ENCODE assay signal across 12 mouse cellular contexts in the genomic region with DNA sequence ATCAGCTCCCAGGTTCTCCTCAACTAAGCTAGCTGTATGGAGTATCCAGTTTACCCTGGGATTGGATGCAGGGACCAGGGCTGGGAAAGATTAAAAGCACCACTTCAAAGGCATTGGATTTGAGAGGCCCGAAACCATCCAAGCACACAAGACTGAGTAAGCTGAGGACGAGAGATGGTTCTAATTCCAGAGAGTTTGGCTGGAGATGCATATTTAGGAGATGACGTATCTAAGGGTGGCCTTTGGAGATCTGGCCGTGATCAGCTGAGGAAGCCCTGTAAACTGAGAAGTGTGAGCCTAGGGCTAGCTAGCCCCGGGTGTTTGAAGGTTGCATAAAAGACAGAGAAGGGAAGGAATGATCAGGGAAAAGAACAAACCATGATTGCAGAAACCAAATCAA.
"Had no signal": no experiment of that assay in that cellular context is flagged by ENCODE, and none has a peak within 500 bp of the region (broad histone marks: within the 10 kb centered on the region; RNA-seq: fewer than 3 reads in every experiment).

No protein-coding gene starts in this region.

- H3K4me2 ChIP-seq: midbrain, embryonic 12.5 days; neural tube, embryonic 13.5 days had no signal

- H3K9ac ChIP-seq: liver, embryonic 14.5 days; midbrain, embryonic 12.5 days; neural tube, embryonic 13.5 days had no signal

- H3K27ac ChIP-seq: liver, embryonic 14.5 days; midbrain, embryonic 12.5 days; neural tube, embryonic 13.5 days; stomach, postnatal 0 days had no signal

- DNase-seq: kidney, adult 11 months; kidney, adult 9 months; kidney, postnatal 14 days; lung, adult 18-20 months; right cerebral cortex, postnatal 14 days; thymus, adult 18-20 months; thymus, postnatal 14 days had no signal

- H3K4me3 ChIP-seq: midbrain, embryonic 12.5 days; neural tube, embryonic 13.5 days had no signal

- H3K27me3 ChIP-seq: midbrain, embryonic 12.5 days; neural tube, embryonic 13.5 days had no signal

- H3K9me3 ChIP-seq: midbrain, embryonic 12.5 days; neural tube, embryonic 13.5 days had no signal

- ATAC-seq: midbrain, embryonic 16.5 days had no signal

- H3K4me1 ChIP-seq: midbrain, embryonic 12.5 days; neural tube, embryonic 13.5 days had no signal

- H3K36me3 ChIP-seq: midbrain, embryonic 12.5 days; neural tube, embryonic 13.5 days had no signal
